Mouse (Mus musculus): ENCODE data around the gene Rab11fip2. TPM values are rescaled to one million over a fixed set of nuclear protein-coding genes. Genes with fewer than 3 reads are reported as not detected.

Rab11fip2 gene
- polyA plus RNA-seq, 1 experiment = 1.3 TPM

DNA sequence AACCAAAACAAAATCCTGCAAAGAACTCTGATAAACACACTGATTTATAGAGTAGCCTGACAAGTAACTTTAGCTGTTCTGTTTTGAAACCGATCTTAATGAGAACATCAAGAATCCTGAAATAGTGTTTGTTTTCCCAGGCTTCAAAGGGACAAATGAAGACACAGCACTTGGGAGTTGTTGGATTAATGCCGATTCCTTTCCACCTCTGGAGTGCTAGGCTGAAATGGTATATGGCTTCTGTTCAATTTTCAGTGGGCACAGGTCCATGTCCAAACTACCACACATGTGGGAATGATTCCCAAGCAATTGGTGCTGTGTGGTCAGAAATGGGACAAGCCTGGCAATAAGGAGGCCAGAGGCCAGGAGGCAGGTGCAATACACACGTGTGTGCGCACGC is 3.7 kb downstream of the Rab11fip2 start:
- TF ChIP-seq POLR2AphosphoS2 (IDR thresholded peaks at IDR 0.05; ENCODE audit: insufficient read length, low read depth) = no peak
- TF ChIP-seq SRF (IDR thresholded peaks at IDR 0.05; ENCODE audit: control insufficient read depth, insufficient read length, low read depth) = no peak
- no peak for TF ChIP-seq REST (IDR thresholded peaks at IDR 0.05; ENCODE audit: insufficient read depth, insufficient read length)
- Histone ChIP-seq H3K27me3 (ENCODE audit: control insufficient read depth, insufficient read depth, insufficient read length) (no peaks in the 10 kb centered on the region), H3ac (ENCODE audit: control insufficient read depth, insufficient read length) (no peak overlapping the region), H3K4me3 (no peak overlapping the region), H3K36me3 (ENCODE audit: control insufficient read depth, insufficient read depth) (no peaks in the 10 kb centered on the region), H3K4me2 (ENCODE audit: low read depth) (no peak overlapping the region), H3K79me2 (ENCODE audit: control insufficient read depth, insufficient read depth) (no peaks in the 10 kb centered on the region)

DNA sequence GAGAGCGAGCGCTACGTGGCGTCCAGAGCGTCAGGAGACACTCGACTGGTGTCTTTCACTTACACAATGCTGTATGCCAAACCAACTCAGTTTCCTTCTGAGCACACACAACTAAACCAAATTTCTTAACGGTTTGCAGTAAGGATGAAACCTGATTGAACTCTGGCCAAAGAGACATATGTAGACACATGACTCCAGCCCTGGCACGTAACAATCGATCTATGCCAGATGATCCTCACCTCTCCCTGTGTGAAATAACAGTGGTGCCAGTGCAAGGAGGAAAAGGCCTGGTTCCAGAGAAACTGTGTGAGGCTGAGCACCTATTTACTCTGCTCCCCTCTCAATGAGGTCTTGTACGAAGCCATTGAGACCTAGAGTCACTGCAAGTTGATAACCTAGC is 11.4 kb downstream of the Rab11fip2 start:
- no peak overlapping the region for H3ac ChIP-seq (ENCODE audit: control insufficient read depth, insufficient read length)

DNA sequence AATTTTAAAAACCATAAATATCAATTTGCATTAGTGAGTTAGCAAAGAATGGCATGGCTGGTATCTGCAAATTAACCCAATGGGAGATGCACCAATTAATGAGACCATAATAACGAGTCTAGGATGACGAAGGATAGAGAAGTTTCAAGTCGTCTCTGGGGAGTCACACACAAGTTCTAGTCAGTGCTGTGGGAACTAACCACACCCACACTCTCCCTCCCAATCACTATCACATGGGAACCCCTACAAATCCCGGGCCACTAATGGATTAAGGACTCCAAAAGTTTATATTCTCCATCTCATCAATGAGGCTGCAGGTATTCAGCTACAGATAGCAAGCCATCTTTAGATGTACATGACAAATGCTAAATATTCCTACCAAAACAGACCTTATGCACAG is 14.8 kb downstream of the Rab11fip2 start:
- Histone ChIP-seq H3K4me3 (no peak overlapping the region), H3K27me3 (ENCODE audit: control insufficient read depth, insufficient read depth, insufficient read length) (no peaks in the 10 kb centered on the region), H3K79me2 (ENCODE audit: control insufficient read depth, insufficient read depth) (no peaks in the 10 kb centered on the region), H3K36me3 (ENCODE audit: control insufficient read depth, insufficient read depth) (no peaks in the 10 kb centered on the region), H3ac (ENCODE audit: control insufficient read depth, insufficient read length) (no peak overlapping the region), H3K4me2 (ENCODE audit: low read depth) (no peak overlapping the region)
- TF ChIP-seq MYOD1 (IDR thresholded peaks at IDR 0.05; ENCODE audit: control insufficient read depth in 1 of 3, insufficient read length in 2 of 3, low read depth in 2 of 3) (no peak), USF1 (IDR thresholded peaks at IDR 0.05; ENCODE audit: low read depth) (no peak), TCF3 (IDR thresholded peaks at IDR 0.05; ENCODE audit: insufficient read length, low read depth) (no peak), E2F4 (IDR thresholded peaks at IDR 0.05; ENCODE audit: insufficient read depth) (no peak), POLR2AphosphoS2 (IDR thresholded peaks at IDR 0.05; ENCODE audit: insufficient read length, low read depth) (no peak), MAX (IDR thresholded peaks at IDR 0.05; ENCODE audit: low read depth) (no peak), SRF (IDR thresholded peaks at IDR 0.05; ENCODE audit: control insufficient read depth, insufficient read length, low read depth) (no peak), CEBPB (IDR thresholded peaks at IDR 0.05; ENCODE audit: insufficient read depth, poor library complexity, severe bottlenecking) (no peak), REST (IDR thresholded peaks at IDR 0.05; ENCODE audit: insufficient read depth, insufficient read length) (no peak), TCF12 (IDR thresholded peaks at IDR 0.05; ENCODE audit: insufficient read depth, poor library complexity, severe bottlenecking) (no peak), MYOG (IDR thresholded peaks at IDR 0.05; ENCODE audit: control insufficient read depth in 1 of 3, insufficient read depth in 1 of 3, insufficient read length in 2 of 3, low read depth in 2 of 3) (no peak), POLR2A (IDR thresholded peaks at IDR 0.05; ENCODE audit: insufficient read length, low read depth) (no peak)

More for the DNA sequence above, 11.4 kb downstream of the Rab11fip2 start:
- Histone ChIP-seq H3K4me2 (ENCODE audit: low read depth) (no peak overlapping the region), H3K79me2 (ENCODE audit: control insufficient read depth, insufficient read depth) (no peaks in the 10 kb centered on the region), H3K27me3 (ENCODE audit: control insufficient read depth, insufficient read depth, insufficient read length) (no peaks in the 10 kb centered on the region), H3K4me3 (no peak overlapping the region), H3K36me3 (ENCODE audit: control insufficient read depth, insufficient read depth) (no peaks in the 10 kb centered on the region)
- no peak for TF ChIP-seq TCF12 (IDR thresholded peaks at IDR 0.05; ENCODE audit: insufficient read depth, poor library complexity, severe bottlenecking)
- TF ChIP-seq REST (IDR thresholded peaks at IDR 0.05; ENCODE audit: insufficient read depth, insufficient read length) = no peak
- TF ChIP-seq POLR2AphosphoS2 (IDR thresholded peaks at IDR 0.05; ENCODE audit: insufficient read length, low read depth) = no peak
- no peak for TF ChIP-seq MYOD1 (IDR thresholded peaks at IDR 0.05; ENCODE audit: control insufficient read depth in 1 of 3, insufficient read length in 2 of 3, low read depth in 2 of 3)

DNA sequence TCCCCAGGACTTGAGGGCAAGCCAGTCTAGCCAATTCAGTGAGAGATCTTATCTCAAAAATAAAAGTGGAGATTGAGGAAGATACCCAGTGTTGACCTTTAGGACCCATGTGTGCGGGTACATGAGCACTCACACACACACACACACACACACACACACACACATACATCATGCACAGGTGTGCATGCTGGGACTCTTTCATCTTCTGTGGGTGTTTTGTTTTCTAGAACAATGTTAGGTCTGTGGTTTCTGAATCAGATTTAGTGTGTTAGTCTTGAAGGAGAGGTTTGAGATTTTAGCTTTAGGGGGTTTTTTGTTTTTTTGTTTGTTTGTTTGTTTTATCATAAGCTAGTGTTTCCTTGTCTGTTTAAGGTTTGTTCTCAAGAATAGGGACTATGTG is 17.3 kb downstream of the Rab11fip2 start:
- no peak overlapping the region for H3K4me3 ChIP-seq
- no peaks in the 10 kb centered on the region for H3K36me3 ChIP-seq (ENCODE audit: control insufficient read depth, insufficient read depth)
- H3ac ChIP-seq (ENCODE audit: control insufficient read depth, insufficient read length) = no peak overlapping the region
- no peaks in the 10 kb centered on the region for H3K27me3 ChIP-seq (ENCODE audit: control insufficient read depth, insufficient read depth, insufficient read length)
- H3K4me2 ChIP-seq (ENCODE audit: low read depth) = no peak overlapping the region
- no peaks in the 10 kb centered on the region for H3K79me2 ChIP-seq (ENCODE audit: control insufficient read depth, insufficient read depth)
- TF ChIP-seq TCF12 (IDR thresholded peaks at IDR 0.05; ENCODE audit: insufficient read depth, poor library complexity, severe bottlenecking) = no peak
- TF ChIP-seq MYOG (IDR thresholded peaks at IDR 0.05; ENCODE audit: control insufficient read depth in 1 of 3, insufficient read depth in 1 of 3, insufficient read length in 2 of 3, low read depth in 2 of 3) = no peak
- TF ChIP-seq SRF (IDR thresholded peaks at IDR 0.05; ENCODE audit: control insufficient read depth, insufficient read length, low read depth) = no peak
- no peak for TF ChIP-seq MAX (IDR thresholded peaks at IDR 0.05; ENCODE audit: low read depth)
- TF ChIP-seq USF1 (IDR thresholded peaks at IDR 0.05; ENCODE audit: low read depth) = no peak
- no peak for TF ChIP-seq REST (IDR thresholded peaks at IDR 0.05; ENCODE audit: insufficient read depth, insufficient read length)
- TF ChIP-seq POLR2AphosphoS2 (IDR thresholded peaks at IDR 0.05; ENCODE audit: insufficient read length, low read depth) = no peak
- TF ChIP-seq MYOD1 (IDR thresholded peaks at IDR 0.05; ENCODE audit: control insufficient read depth in 1 of 3, insufficient read length in 2 of 3, low read depth in 2 of 3) = no peak

DNA sequence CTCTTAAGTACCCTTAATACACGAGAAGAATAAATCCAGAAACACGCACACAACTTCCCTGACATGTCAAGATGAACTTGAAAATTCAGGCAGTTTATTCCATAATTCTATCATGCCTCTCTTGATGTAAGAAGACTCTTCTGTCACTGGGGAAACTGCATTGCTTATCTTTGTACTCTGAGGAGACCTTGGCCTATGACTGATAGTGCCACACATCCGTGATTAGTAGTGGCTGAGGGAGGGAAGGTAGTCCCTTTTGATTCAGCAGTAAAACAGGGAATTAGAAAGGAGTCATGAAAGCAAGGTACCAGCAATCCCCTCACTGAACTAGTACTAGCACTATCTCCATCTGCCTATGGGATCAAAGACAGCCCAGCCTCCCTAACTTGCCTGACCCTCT is 22.6 kb downstream of the Rab11fip2 start:
- H3K36me3 ChIP-seq (ENCODE audit: control insufficient read depth, insufficient read depth) = no peaks in the 10 kb centered on the region
- H3K79me2 ChIP-seq (ENCODE audit: control insufficient read depth, insufficient read depth) = no peaks in the 10 kb centered on the region
- TF ChIP-seq CEBPB (IDR thresholded peaks at IDR 0.05; ENCODE audit: insufficient read depth, poor library complexity, severe bottlenecking) (no peak), POLR2AphosphoS2 (IDR thresholded peaks at IDR 0.05; ENCODE audit: insufficient read length, low read depth) (no peak), USF1 (IDR thresholded peaks at IDR 0.05; ENCODE audit: low read depth) (no peak), MYOD1 (IDR thresholded peaks at IDR 0.05; ENCODE audit: control insufficient read depth in 1 of 3, insufficient read length in 2 of 3, low read depth in 2 of 3) (no peak)
- no peaks in the 10 kb centered on the region for H3K27me3 ChIP-seq (ENCODE audit: control insufficient read depth, insufficient read depth, insufficient read length)
- no peak overlapping the region for H3ac ChIP-seq (ENCODE audit: control insufficient read depth, insufficient read length)
- H3K4me3 ChIP-seq = no peak overlapping the region
- H3K4me2 ChIP-seq (ENCODE audit: low read depth) = no peak overlapping the region

Measured in myocyte (in vitro differentiated cells).